Mouse (Mus musculus) forebrain, embryonic 12.5 days (tissue): ENCODE results near the gene Nup54. TPM values are rescaled to one million over a fixed set of nuclear protein-coding genes. Genes with fewer than 3 reads are reported as not detected.

Experiments
- ATAC-seq: fragments of 200-750 bp; cut with Nextera tagmentation; 2 replicates; pipeline ENCODE4 v1.8.0; 2017; ENCODE audit warnings: moderate TSS enrichment; ENCODE audit not compliant: low FRiP score
- H3K27ac ChIP-seq: fragments of 300-500 bp; sonication (generic); 2 replicates; pipeline ENCODE4 v1.5.1; 2016; ENCODE audit warnings: mild to moderate bottlenecking
- H3K27me3 ChIP-seq: fragments of 300-500 bp; sonication (generic); 2 replicates; pipeline ENCODE4 v1.6.1; 2016; ENCODE audit warnings: mild to moderate bottlenecking
- H3K36me3 ChIP-seq: fragments of 300-500 bp; sonication (generic); replicated peaks from 2 replicates; pipeline ENCODE4 v1.6.1; 2016; ENCODE audit warnings: mild to moderate bottlenecking
- H3K4me1 ChIP-seq: fragments of 300-500 bp; sonication (generic); 2 replicates; pipeline ENCODE4 v1.6.1; 2016
- H3K4me2 ChIP-seq: fragments of 300-500 bp; sonication (generic); 2 replicates; pipeline ENCODE4 v1.6.1; 2016; ENCODE audit warnings: mild to moderate bottlenecking, moderate library complexity
- H3K4me3 ChIP-seq: fragments of 300-500 bp; sonication (generic); replicated peaks from 2 replicates; pipeline ENCODE4 v1.5.1; 2016; ENCODE audit warnings: mild to moderate bottlenecking
- H3K9ac ChIP-seq: fragments of 300-500 bp; sonication (generic); 2 replicates; pipeline ENCODE4 v1.6.1; 2016; ENCODE audit warnings: mild to moderate bottlenecking
- H3K9me3 ChIP-seq: fragments of 300-500 bp; sonication (generic); 2 replicates; pipeline ENCODE4 v1.6.1; 2016
- WGBS: fragments of 180-500 bp; shearing (Covaris S2); methylation state at CpG from one replicate; pipeline ENCODE4 v1.1.7; 2016; 5-methylcytosine and 5-hydroxymethylcytosine counted together
- polyA plus RNA-seq: library from polyadenylated mRNA; unstranded; fragments of >200 nt; fragmentation: Nextera tagmentation; extraction: Ambion mirVana; gene quantifications from 2 replicates; pipeline ENCODE4 v1.2.1, GENCODE M21; 2016

Gene Nup54
- polyA plus RNA-seq, 1 experiment from 2014 or later: 58.4 TPM

DNA sequence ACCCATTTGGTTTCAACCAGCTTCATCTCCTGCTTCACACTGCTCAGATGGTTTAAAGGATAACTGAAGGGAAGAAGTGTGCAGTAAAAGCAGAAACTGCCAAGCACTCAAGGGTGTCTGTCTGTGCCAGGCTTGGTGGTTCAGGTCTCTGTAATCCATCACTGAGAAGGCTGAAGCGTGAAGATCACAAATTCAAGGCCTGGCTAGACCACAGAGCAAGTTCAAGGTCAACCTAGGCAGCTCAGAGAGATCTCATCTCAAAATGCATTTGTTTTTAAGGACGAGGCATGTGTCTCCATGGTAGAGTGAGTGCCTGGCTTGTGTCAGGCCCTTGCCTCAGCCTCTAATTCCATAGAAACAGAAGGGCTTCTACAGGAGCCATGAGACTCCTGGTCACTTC lies 10.0 kb upstream of the Nup54 start:
- no peak overlapping the region for H3K9ac ChIP-seq
- ATAC-seq: no peak

DNA sequence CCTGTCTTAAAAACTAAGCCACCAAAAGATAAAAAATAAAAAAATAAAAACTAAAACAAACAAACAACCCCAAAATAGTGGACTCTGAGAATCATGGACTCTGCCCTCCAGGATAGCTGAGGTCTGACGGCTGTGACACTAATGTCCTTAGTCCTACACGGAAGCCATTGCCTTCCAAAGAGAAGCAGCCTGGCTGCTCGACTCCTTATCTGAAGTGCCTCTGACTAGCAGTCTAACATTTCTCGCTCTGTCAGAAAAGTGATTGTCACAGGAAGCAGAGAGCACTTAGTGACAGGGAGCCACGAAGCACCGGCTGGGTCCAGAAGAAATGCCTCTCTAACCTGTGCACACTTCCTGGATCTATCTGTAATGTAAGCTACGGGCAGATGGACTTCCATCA lies 7.9 kb upstream of the Nup54 start:
- Histone ChIP-seq H3K4me2 (no peak overlapping the region), H3K9ac (no peak overlapping the region), H3K36me3 (peaks cover 44% of the 10 kb centered on the region), H3K9me3 (no peaks in the 10 kb centered on the region), H3K27me3 (no peaks in the 10 kb centered on the region), H3K27ac (no peak overlapping the region), H3K4me1 (no peaks in the 10 kb centered on the region), H3K4me3 (no peak overlapping the region)
- WGBS: 93% methylated on average over 7 of the region's 7 CpGs
- ATAC-seq: no peak

More for the DNA sequence above, 10.0 kb upstream of the Nup54 start:
- Histone ChIP-seq H3K36me3 (peaks cover 64% of the 10 kb centered on the region), H3K27me3 (no peaks in the 10 kb centered on the region), H3K9me3 (no peaks in the 10 kb centered on the region), H3K4me3 (no peak overlapping the region), H3K4me1 (no peaks in the 10 kb centered on the region), H3K4me2 (no peak overlapping the region), H3K27ac (no peak overlapping the region)
- WGBS: 96% methylated on average over 2 of the region's 2 CpGs

DNA sequence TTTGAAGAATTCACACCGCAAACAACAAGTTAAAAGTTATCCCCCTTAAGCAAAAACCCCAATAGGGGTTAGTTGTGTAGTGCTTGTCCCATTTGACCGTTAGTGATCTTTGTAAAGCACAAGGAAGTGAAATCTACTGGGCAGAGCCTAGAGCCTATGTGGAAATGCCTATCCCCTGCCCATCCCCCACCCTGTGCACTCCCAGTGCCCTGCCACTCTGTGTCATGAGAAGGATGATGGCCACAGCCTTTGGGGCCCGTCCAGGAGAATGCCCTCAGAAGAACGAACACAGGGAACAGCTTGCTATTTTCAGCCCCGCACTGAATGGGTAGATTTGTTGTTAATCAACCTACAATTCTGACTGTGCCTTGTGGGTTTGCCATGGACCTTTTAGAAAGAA lies 6.5 kb upstream of the Nup54 start:
- Histone ChIP-seq H3K9me3 (no peaks in the 10 kb centered on the region), H3K4me3 (no peak overlapping the region), H3K27ac (no peak overlapping the region), H3K9ac (no peak overlapping the region), H3K36me3 (peaks cover 30% of the 10 kb centered on the region), H3K4me2 (no peak overlapping the region), H3K27me3 (no peaks in the 10 kb centered on the region), H3K4me1 (no peaks in the 10 kb centered on the region)
- no peak for ATAC-seq
- 76% methylated on average over 5 of the region's 5 CpGs for WGBS

DNA sequence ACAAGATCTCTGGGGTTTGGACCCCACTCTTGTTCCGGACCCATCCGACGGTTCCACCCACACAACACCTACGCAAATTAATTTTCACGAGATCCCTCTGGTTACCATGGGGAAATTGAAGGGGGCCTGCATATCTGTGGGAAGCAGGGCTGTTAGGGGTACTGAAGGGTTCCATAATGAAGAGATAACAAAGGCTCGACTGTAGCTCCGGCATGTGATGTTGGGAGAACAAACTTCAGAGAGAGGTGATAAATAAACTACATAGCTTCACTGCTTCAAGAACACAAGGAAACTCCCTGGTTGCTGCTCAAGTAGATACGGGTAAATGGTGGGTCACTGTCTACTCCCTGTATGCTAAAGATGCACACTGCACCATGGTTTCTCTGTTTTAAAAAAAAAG lies 3.5 kb upstream of the Nup54 start:
- peaks cover 8% of the 10 kb centered on the region; the same call in 1 of the 2 replicates for H3K4me1 ChIP-seq
- peaks cover 4% of the 10 kb centered on the region; the same call in 1 of the 2 replicates for H3K36me3 ChIP-seq
- no peak overlapping the region for H3K4me3 ChIP-seq
- 90% methylated on average over 8 of the region's 8 CpGs for WGBS
- H3K4me2 ChIP-seq: no peak overlapping the region
- H3K27me3 ChIP-seq: no peaks in the 10 kb centered on the region
- no peak for ATAC-seq
- no peaks in the 10 kb centered on the region for H3K9me3 ChIP-seq
- no peak overlapping the region for H3K27ac ChIP-seq
- H3K9ac ChIP-seq: no peak overlapping the region

DNA sequence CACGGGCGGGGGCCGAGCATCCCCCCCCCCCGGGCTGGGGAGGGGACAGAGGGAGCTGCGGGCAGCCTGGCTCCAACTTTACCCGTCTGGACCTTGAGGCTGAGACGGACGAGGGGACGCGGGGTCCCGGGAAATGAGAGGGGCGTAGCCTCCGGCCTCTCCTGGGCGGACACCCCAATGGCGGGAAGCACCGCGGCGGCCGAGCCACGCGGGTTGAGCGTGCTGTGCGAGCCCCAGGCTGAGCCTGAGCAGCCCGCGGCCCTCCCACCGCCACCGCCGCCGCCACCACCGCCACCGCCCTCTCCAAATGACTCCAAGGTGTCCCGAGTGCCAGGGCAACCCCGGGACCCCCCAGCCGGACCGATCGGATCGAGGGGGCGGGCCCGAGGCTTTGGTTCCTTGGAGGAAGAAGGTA lies 441 bp downstream of the Nup54 start:
- Histone ChIP-seq H3K36me3 (no peaks in the 10 kb centered on the region; the same call in 1 of the 2 replicates), H3K27ac (peak overlapping the region; percentile 84), H3K4me2 (peak overlapping the region; percentile 82), H3K9ac (peak overlapping the region; percentile 92), H3K27me3 (no peaks in the 10 kb centered on the region), H3K4me1 (peaks cover 14% of the 10 kb centered on the region), H3K4me3 (peak overlapping the region; percentile 80), H3K9me3 (no peaks in the 10 kb centered on the region)
- WGBS: 2% methylated on average over 20 of the region's 39 CpGs
- ATAC-seq: peak; percentile 77

DNA sequence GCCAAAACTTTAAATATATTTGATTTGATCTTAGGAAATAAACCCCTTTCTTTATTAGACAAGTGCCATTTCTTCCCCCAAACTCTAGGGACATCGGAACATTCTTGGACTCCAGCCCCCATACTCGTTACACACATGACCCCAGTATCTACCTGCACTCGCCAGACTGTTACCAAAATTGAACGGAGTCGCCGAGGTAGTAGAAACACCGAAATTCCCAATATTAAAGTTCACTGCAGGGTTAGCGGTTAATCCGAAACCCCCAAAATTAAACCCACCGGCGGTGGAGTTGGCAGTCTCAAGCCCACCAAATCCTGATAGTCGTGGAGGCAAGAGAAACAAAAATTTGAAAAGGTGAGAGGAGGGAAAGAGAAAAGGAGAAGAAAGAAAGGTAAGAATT lies 949 bp downstream of the Nup54 start:
- Histone ChIP-seq H3K9me3 (no peaks in the 10 kb centered on the region), H3K4me2 (peak overlapping the region; percentile 82), H3K4me3 (peak overlapping the region; percentile 80), H3K27me3 (no peaks in the 10 kb centered on the region), H3K36me3 (peaks cover 5% of the 10 kb centered on the region), H3K27ac (no peak overlapping the region), H3K4me1 (peaks cover 14% of the 10 kb centered on the region), H3K9ac (peak overlapping the region; percentile 92)
- WGBS: 1% methylated on average over 12 of the region's 12 CpGs
- no peak for ATAC-seq

DNA sequence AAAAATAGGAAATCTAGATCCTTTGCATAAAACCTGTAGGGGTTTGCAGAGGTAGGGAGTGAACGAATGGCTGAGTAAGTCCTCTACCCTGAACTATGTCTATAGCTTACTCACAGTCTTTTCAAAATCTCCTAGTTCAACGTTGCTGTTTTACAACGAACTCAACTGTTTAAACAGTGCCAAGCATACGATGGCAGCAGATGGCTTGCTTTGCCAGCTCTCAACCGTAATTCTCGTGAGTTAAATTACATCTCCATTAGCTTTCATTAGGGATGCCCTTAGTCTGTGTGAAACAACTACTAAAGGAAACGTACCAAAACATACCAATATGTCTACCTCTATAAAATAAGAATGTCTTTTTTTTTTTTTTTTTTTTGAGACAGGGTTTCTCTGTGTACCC lies 3.4 kb downstream of the Nup54 start:
- H3K27me3 ChIP-seq: no peaks in the 10 kb centered on the region
- peaks cover 14% of the 10 kb centered on the region for H3K4me1 ChIP-seq
- H3K9ac ChIP-seq: no peak overlapping the region
- 78% methylated on average over 7 of the region's 7 CpGs for whole genome bisulfite sequencing
- H3K4me3 ChIP-seq: no peak overlapping the region
- H3K36me3 ChIP-seq: peaks cover 29% of the 10 kb centered on the region
- no peak for ATAC-seq
- H3K27ac ChIP-seq: no peak overlapping the region
- no peaks in the 10 kb centered on the region for H3K9me3 ChIP-seq
- no peak overlapping the region for H3K4me2 ChIP-seq

DNA sequence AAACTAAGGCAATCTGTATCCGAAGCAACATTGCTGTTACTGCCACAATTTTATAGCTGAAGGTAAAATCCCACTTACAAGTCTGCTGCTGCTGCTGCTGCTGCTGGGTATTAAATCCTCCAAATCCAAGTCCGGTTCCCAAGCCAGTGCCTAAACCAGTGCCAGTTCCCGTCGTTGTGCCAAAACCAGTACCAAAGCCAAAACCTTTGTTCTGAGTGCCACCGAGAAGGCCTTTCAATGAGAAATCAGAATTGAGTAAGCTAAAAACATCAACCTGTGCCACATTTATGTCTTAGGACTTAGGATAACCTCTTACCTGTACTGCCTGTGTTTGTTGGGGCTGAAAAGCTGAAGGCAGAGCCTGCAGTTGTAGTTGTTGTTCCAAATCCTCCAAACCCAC lies 4.3 kb downstream of the Nup54 start:
- ATAC-seq: no peak
- H3K27ac ChIP-seq: no peak overlapping the region
- peaks cover 33% of the 10 kb centered on the region for H3K36me3 ChIP-seq

DNA sequence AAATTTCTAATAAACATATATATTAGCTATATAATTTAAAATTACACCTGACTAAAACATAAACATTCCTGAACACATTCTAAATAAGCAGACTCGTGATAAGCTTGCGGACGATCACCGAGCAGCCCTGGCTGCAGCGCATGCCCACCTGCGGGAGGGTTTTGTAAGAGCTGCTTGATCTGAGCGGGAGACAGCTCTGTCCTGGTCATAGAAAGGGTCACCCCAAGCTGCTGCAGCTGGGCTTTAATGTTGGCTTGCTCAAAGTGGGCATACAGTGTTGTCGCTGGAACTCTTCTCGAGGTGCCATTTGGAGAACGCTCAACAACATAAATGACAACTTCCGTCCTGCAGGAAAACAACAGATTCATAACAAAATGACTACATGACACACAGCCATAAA lies 10.9 kb downstream of the Nup54 start:
- Histone ChIP-seq H3K27ac (no peak overlapping the region), H3K36me3 (peaks cover 86% of the 10 kb centered on the region)
- WGBS: 97% methylated on average over 11 of the region's 11 CpGs

More for the DNA sequence above, 4.3 kb downstream of the Nup54 start:
- H3K27me3 ChIP-seq: no peaks in the 10 kb centered on the region
- no peak overlapping the region for H3K4me2 ChIP-seq
- H3K9ac ChIP-seq: no peak overlapping the region
- H3K4me3 ChIP-seq: no peak overlapping the region
- H3K9me3 ChIP-seq: no peaks in the 10 kb centered on the region
- WGBS: 88% methylated on average over 5 of the region's 5 CpGs
- H3K4me1 ChIP-seq: peaks cover 14% of the 10 kb centered on the region

DNA sequence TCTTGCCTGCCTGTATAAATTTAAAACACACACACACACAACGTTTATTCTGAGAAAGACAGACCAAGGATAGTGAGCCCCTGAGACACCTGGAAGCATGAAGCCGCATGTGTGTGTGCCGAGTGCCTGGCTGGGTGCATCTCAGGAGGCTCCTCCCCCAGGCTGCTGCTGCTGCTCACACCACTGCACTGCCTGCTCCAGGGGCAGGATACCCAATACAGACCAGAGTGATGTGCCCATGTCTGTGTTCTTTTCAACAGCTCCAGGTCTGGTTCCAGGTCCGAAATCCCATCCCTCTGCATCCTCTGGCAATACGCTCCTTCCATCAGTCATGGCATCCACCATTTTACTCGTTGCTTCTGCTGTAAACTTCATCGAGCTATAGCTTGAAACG lies 21.0 kb downstream of the Nup54 start:
- H3K36me3 ChIP-seq: peaks cover 42% of the 10 kb centered on the region
- no peak overlapping the region for H3K27ac ChIP-seq
- no peaks in the 10 kb centered on the region for H3K4me1 ChIP-seq
- no peaks in the 10 kb centered on the region for H3K9me3 ChIP-seq
- H3K9ac ChIP-seq: no peak overlapping the region
- H3K27me3 ChIP-seq: no peaks in the 10 kb centered on the region
- H3K4me2 ChIP-seq: no peak overlapping the region
- no peak for ATAC-seq
- no peak overlapping the region for H3K4me3 ChIP-seq
- 85% methylated on average over 8 of the region's 8 CpGs for WGBS

More for the DNA sequence above, 10.9 kb downstream of the Nup54 start:
- Histone ChIP-seq H3K27me3 (no peaks in the 10 kb centered on the region), H3K9me3 (no peaks in the 10 kb centered on the region), H3K4me3 (no peak overlapping the region), H3K4me1 (no peaks in the 10 kb centered on the region), H3K9ac (no peak overlapping the region), H3K4me2 (no peak overlapping the region)
- no peak for ATAC-seq

DNA sequence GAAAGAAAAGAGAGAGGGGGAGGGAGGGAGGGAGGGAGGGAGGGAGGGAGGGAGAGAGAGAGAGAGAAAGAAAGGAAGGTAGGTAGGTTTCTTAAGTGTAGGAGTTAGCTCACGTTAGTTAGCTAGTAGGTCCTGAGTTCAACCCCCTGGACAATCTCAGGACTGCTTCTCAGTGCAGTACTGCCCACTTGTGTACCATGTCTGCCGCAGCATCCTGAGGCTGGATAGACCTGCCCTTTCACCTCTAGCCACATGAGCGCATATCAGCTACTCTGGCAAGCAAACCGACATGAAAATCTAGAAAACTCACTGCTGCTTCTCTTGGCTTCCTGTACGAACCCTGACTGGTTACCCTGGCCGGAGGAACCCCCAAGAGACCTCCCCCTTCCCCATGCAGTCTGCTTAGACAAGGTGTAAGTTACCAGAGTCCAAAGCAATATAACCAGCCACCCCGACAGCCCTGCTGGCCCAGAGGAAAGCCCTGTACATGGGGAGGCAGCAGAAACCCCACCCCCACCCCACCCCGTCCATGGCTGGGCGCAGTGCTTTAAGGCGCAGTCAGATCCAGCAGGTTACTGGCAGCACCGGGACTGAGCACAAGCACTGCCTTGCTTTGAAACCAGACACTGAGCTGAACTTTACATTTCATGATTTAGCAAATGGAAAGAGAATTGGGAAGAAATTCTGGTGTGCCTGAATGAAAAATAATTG lies 21.6 kb downstream of the Nup54 start:
- Histone ChIP-seq H3K4me3 (no peak overlapping the region), H3K4me2 (no peak overlapping the region), H3K27ac (no peak overlapping the region), H3K9me3 (no peaks in the 10 kb centered on the region), H3K27me3 (no peaks in the 10 kb centered on the region), H3K4me1 (no peaks in the 10 kb centered on the region), H3K9ac (no peak overlapping the region), H3K36me3 (peaks cover 39% of the 10 kb centered on the region)
- WGBS: 89% methylated on average over 11 of the region's 11 CpGs
- ATAC-seq: no peak

DNA sequence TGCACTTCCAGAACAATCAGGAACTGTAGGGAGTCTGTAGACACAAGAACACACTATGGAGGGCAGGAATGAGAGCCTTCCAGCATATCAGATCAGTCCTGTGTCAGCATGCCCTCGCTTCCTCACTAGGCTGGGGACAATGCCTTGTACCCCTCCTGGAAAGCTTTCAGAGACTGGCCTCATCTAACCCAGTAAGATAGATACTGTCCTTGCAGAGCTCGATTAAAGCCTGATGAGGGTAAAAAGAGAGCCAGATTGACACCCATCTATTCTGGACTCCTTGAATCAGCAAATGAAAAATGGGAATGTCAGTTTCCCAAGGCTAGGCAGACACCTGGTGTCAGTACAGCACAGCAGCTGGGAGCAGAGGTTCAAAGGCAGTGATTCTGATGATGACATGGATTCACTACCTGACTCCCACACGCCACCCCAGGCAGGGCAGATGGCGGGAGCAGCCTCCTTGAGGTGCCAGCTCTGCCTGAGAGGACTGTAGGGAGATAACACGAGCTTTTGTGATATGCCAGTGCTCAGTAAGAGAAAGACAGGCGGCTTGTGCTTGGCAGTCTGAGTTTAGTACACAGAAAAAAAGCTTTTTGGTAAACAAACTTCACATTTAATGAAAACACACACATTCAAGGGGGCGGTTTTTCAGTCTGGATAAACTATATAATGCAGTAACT lies 23.4 kb downstream of the Nup54 start:
- Histone ChIP-seq H3K36me3 (peaks cover 23% of the 10 kb centered on the region), H3K4me2 (no peak overlapping the region), H3K27ac (no peak overlapping the region), H3K4me1 (no peaks in the 10 kb centered on the region), H3K4me3 (no peak overlapping the region), H3K27me3 (no peaks in the 10 kb centered on the region), H3K9me3 (no peaks in the 10 kb centered on the region), H3K9ac (no peak overlapping the region)
- ATAC-seq: no peak
- WGBS: 72% methylated on average over 7 of the region's 7 CpGs

DNA sequence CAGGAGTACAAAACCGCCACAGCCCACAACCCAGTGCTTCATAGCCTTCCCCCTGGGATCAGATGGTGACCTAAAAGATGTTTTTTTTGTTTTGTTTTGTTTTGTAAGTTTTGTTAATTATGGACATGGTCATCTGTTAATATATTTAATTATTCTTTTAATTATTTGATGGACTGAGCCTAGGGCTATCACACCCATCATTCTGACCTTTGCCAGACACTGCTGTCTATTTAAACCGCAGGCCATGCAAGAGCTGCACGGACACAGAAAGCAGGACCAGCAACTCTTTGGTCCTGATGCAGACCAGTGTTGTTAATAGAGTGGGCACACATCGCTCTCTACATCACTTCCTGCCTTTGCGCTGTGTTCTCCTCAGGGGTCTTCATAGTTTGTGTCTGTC lies 24.5 kb downstream of the Nup54 start:
- no peak overlapping the region for H3K27ac ChIP-seq
- no peaks in the 10 kb centered on the region for H3K4me1 ChIP-seq
- WGBS: 90% methylated on average over 5 of the region's 5 CpGs
- H3K9me3 ChIP-seq: no peaks in the 10 kb centered on the region
- no peak for ATAC-seq
- H3K4me2 ChIP-seq: no peak overlapping the region
- H3K9ac ChIP-seq: no peak overlapping the region
- no peak overlapping the region for H3K4me3 ChIP-seq
- peaks cover 17% of the 10 kb centered on the region for H3K36me3 ChIP-seq
- H3K27me3 ChIP-seq: no peaks in the 10 kb centered on the region
